Mouse (Mus musculus) forebrain, embryonic 13.5 days (tissue): ENCODE data around the gene Slfn9. TPM values are rescaled to one million over a fixed set of nuclear protein-coding genes. Genes with fewer than 3 reads are reported as not detected.
"Not testable (repeated sequence)": the region's sequence is repeated elsewhere in the genome, so short reads cannot be mapped to it uniquely, and the experiment has no call there.

Source experiments
- ATAC-seq: fragments of 200-750 bp; cut with Nextera tagmentation; 2 replicates; pipeline ENCODE4 v1.8.0; 2017
- H3K27ac ChIP-seq: fragments of 300-500 bp; sonication (generic); 2 replicates; pipeline ENCODE4 v1.5.1; 2015; ENCODE audit warnings: inconsistent platforms, mild to moderate bottlenecking, moderate library complexity
- H3K27me3 ChIP-seq: fragments of 300-500 bp; sonication (generic); 2 replicates; pipeline ENCODE4 v1.6.1; 2015; ENCODE audit warnings: mild to moderate bottlenecking, inconsistent platforms
- H3K36me3 ChIP-seq: fragments of 300-500 bp; sonication (generic); 2 replicates; pipeline ENCODE4 v1.6.1; 2015; ENCODE audit warnings: mild to moderate bottlenecking, inconsistent platforms; ENCODE audit not compliant: poor library complexity, severe bottlenecking
- H3K4me1 ChIP-seq: fragments of 300-500 bp; sonication (generic); 2 replicates; pipeline ENCODE4 v1.6.1; 2015; ENCODE audit warnings: inconsistent platforms
- H3K4me2 ChIP-seq: fragments of 300-500 bp; sonication (generic); 2 replicates; pipeline ENCODE4 v1.6.1; 2015; ENCODE audit warnings: inconsistent platforms, mild to moderate bottlenecking, moderate library complexity
- H3K4me3 ChIP-seq: fragments of 300-500 bp; sonication (generic); 2 replicates; pipeline ENCODE4 v1.5.1; 2015; ENCODE audit warnings: mild to moderate bottlenecking, inconsistent platforms
- H3K9ac ChIP-seq: fragments of 300-500 bp; sonication (generic); 2 replicates; pipeline ENCODE4 v1.6.1; 2015; ENCODE audit warnings: mild to moderate bottlenecking, inconsistent platforms
- H3K9me3 ChIP-seq: fragments of 300-500 bp; sonication (generic); replicated peaks from 2 replicates; pipeline ENCODE4 v1.6.1; 2016; ENCODE audit warnings: inconsistent platforms
- WGBS: fragments of 180-500 bp; shearing (Covaris S2); methylation state at CpG from one replicate; pipeline ENCODE4 v1.1.7; 2015; 5-methylcytosine and 5-hydroxymethylcytosine counted together
- polyA plus RNA-seq: library from polyadenylated mRNA; unstranded; fragments of >200 nt; fragmentation: Nextera tagmentation; extraction: Ambion mirVana; gene quantifications from 2 replicates; pipeline ENCODE4 v1.2.1, GENCODE M21; 2015

The Slfn9 gene
- polyA plus RNA-seq: 9.3 and 10.2 TPM in 2 replicates

- H3K4me2 ChIP-seq: peak within 1 kb of the TSS; percentile 64
- ATAC-seq: no peak
- 9% methylated on average over 14 of the region's 14 CpGs for WGBS
- peak within 1 kb of the TSS; percentile 52 for H3K9ac ChIP-seq
- H3K4me3 ChIP-seq: peak within 1 kb of the TSS; percentile 36
- no peak within 1 kb of the TSS for H3K27ac ChIP-seq
- no peaks in the 10 kb centered on the region for H3K9me3 ChIP-seq
- no peaks in the 10 kb centered on the region for H3K36me3 ChIP-seq
- peaks cover 11% of the 10 kb centered on the region for H3K4me1 ChIP-seq
- peaks cover 3% of the 10 kb centered on the region; the same call in 1 of the 2 replicates for H3K27me3 ChIP-seq
Measured at GRCm38 (mm10) chr11:82991469-82992166, at the start of gene Slfn9. Gene Slfn9, minus strand, starts transcription at chr11:82991830.

GRCm38 (mm10) chr11:83041000-83041399 is 49.4 kb upstream of the Slfn9 start:
- Histone ChIP-seq H3K27me3 (peaks cover 7% of the 10 kb centered on the region; the same call in 1 of the 2 replicates), H3K9ac (no peak overlapping the region), H3K27ac (no peak overlapping the region), H3K4me1 (no peaks in the 10 kb centered on the region), H3K4me2 (no peak overlapping the region), H3K36me3 (no peaks in the 10 kb centered on the region), H3K4me3 (no peak overlapping the region), H3K9me3 (no peaks in the 10 kb centered on the region)
- ATAC-seq: no peak

- Histone ChIP-seq H3K9me3 (no peaks in the 10 kb centered on the region), H3K4me1 (no peaks in the 10 kb centered on the region), H3K4me2 (no peak overlapping the region), H3K4me3 (no peak overlapping the region), H3K9ac (no peak overlapping the region), H3K27me3 (peaks cover 7% of the 10 kb centered on the region; the same call in 1 of the 2 replicates), H3K36me3 (no peaks in the 10 kb centered on the region), H3K27ac (no peak overlapping the region)
- no peak for ATAC-seq
- 32% methylated on average over 1 of the region's 1 CpGs for WGBS
Measured at GRCm38 (mm10) chr11:83040325-83040724, 48.7 kb upstream of the Slfn9 start.

DNA sequence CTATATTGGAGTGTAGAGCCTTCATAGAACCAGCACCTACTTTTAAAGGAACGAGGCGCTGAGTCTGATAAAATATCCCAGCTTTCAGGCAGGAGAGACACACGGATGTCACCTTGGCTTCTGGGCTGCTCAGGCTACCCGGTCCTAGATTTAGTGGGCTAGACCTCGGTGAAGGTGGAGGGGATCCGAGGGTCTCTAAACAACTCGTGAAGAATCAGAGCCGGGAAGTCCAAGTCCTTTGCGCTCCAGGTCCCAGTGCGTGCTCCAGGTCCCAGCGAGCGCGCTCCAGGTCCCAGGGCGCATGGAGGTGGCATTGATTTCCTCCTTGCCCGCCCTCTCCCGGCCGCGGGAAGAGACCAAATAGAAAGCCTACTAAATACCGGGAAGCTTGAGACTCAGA is 48.2 kb upstream of the Slfn9 start:
- Histone ChIP-seq H3K27ac (no peak overlapping the region), H3K4me3 (no peak overlapping the region), H3K4me2 (no peak overlapping the region), H3K4me1 (no peaks in the 10 kb centered on the region), H3K27me3 (peaks cover 7% of the 10 kb centered on the region; the same call in 1 of the 2 replicates), H3K9ac (no peak overlapping the region), H3K9me3 (no peaks in the 10 kb centered on the region), H3K36me3 (no peaks in the 10 kb centered on the region)
- 7% methylated on average over 19 of the region's 19 CpGs for WGBS
- ATAC-seq: no peak

DNA sequence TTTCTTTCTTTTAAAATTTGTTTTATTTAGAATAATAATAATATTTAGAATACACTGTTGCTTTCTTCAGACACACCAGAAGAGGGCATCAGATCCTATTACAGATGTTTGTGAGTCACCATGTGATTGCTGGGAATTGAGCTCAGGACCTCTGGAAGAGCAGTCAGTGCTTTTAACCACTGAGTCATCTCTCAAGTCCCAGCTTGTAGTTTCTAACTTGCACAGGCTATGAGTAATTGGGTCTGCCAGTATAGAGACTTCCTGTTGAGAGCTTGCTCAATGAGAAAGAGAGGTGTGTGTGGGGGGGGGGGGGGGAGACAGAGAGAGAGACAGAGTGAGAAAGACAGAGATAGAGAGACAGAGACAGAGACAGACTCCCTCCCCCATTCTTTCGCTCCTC is 47.5 kb upstream of the Slfn9 start:
- Histone ChIP-seq H3K9me3 (no peaks in the 10 kb centered on the region), H3K27me3 (peaks cover 7% of the 10 kb centered on the region; the same call in 1 of the 2 replicates), H3K4me3 (no peak overlapping the region), H3K4me1 (no peaks in the 10 kb centered on the region), H3K27ac (no peak overlapping the region), H3K36me3 (no peaks in the 10 kb centered on the region), H3K4me2 (no peak overlapping the region), H3K9ac (no peak overlapping the region)
- 71% methylated on average over 1 of the region's 1 CpGs for WGBS
- no peak for ATAC-seq

- not testable (repeated sequence) for H3K27me3 ChIP-seq, H3K9ac ChIP-seq, H3K4me3 ChIP-seq, H3K36me3 ChIP-seq, H3K4me1 ChIP-seq, H3K4me2 ChIP-seq, H3K9me3 ChIP-seq, H3K27ac ChIP-seq, ATAC-seq
- 79% methylated on average over 3 of the region's 3 CpGs for WGBS
Measured at GRCm38 (mm10) chr11:83038686-83039085, 47.1 kb upstream of the Slfn9 start.

- Histone ChIP-seq H3K27ac (no peak within 1 kb of the TSS), H3K27me3 (no peaks in the 10 kb centered on the region), H3K4me2 (no peak within 1 kb of the TSS), H3K9ac (no peak within 1 kb of the TSS), H3K4me1 (no peaks in the 10 kb centered on the region), H3K36me3 (no peaks in the 10 kb centered on the region), H3K4me3 (no peak within 1 kb of the TSS), H3K9me3 (no peaks in the 10 kb centered on the region)
- WGBS: 72% methylated on average over 5 of the region's 5 CpGs
- ATAC-seq: no peak
Measured at GRCm38 (mm10) chr11:83020621-83021020, 29.0 kb upstream of the Slfn9 start, which contains the start of gene Slfn8. Gene Slfn8, minus strand, starts transcription at chr11:83020810.

- WGBS: 82% methylated on average over 18 of the region's 18 CpGs
- not testable (repeated sequence) for H3K4me2 ChIP-seq, H3K27me3 ChIP-seq, H3K9ac ChIP-seq, H3K4me1 ChIP-seq, H3K4me3 ChIP-seq, H3K36me3 ChIP-seq, H3K27ac ChIP-seq, H3K9me3 ChIP-seq, ATAC-seq
Measured at GRCm38 (mm10) chr11:83019561-83020519, 28.2 kb upstream of the Slfn9 start.

GRCm38 (mm10) chr11:83016093-83016492 is 24.5 kb upstream of the Slfn9 start:
- Histone ChIP-seq H3K27me3 (no peaks in the 10 kb centered on the region), H3K9ac (no peak overlapping the region), H3K4me1 (no peaks in the 10 kb centered on the region), H3K27ac (no peak overlapping the region), H3K36me3 (no peaks in the 10 kb centered on the region), H3K4me2 (no peak overlapping the region), H3K4me3 (no peak overlapping the region), H3K9me3 (no peaks in the 10 kb centered on the region)
- ATAC-seq: no peak

- no peaks in the 10 kb centered on the region for H3K36me3 ChIP-seq
- no peaks in the 10 kb centered on the region for H3K4me1 ChIP-seq
- H3K9ac ChIP-seq: no peak overlapping the region
- no peak overlapping the region for H3K27ac ChIP-seq
- H3K4me2 ChIP-seq: no peak overlapping the region
- no peaks in the 10 kb centered on the region for H3K9me3 ChIP-seq
- H3K27me3 ChIP-seq: no peaks in the 10 kb centered on the region
- WGBS: 92% methylated on average over 1 of the region's 1 CpGs
- no peak overlapping the region for H3K4me3 ChIP-seq
- no peak for ATAC-seq
Measured at GRCm38 (mm10) chr11:83013356-83013755, 21.7 kb upstream of the Slfn9 start.

DNA sequence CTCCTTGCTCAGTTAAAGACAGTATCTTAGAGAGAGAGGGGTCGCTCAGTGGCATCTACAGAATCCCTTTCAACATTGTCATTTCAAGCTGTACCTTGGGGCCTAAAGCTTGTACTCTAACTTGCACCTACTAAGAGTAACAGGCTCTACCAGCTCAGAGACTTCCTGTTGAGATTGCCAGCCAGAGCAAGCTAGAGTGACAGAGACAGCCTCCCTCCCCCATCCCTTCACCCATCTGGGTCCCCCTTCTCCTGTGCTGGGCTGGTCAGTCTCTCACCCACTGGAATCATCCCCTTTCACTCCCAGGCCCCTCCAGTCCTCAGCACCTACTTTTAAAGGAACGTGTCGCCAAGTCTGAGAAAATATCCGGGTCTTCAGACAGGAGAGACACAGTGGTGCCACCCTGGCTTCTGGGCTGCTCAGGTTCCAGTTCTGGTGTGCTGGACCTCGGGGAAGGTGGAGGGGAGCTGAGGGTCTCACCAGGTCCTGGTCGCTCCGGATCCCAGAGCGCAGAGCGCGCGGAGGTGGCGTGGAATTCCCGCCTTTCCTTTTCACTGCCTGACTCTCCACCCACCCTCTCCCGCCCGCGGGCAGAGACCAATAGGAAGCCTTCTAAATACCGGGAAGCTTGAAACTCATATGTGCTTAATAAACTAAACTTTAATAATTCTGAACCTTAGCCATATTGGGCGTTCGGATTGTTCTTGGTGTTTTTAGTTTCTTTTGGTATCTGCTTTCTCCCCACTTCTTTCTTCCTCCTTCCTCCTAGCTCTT is 831 bp downstream of the Slfn9 start:
- not testable (repeated sequence) for H3K27ac ChIP-seq, H3K27me3 ChIP-seq, H3K36me3 ChIP-seq, H3K9me3 ChIP-seq
- Histone ChIP-seq H3K4me1 (peaks cover 11% of the 10 kb centered on the region), H3K4me2 (peak overlapping the region; percentile 64), H3K9ac (peak overlapping the region; percentile 52), H3K4me3 (peak overlapping the region; percentile 36)
- WGBS: 16% methylated on average over 19 of the region's 19 CpGs
- ATAC-seq: peak; percentile 58; the same call in 1 of the 2 replicates
